27 mouse cellular contexts compared by ENCODE assay signal in the genomic region with DNA sequence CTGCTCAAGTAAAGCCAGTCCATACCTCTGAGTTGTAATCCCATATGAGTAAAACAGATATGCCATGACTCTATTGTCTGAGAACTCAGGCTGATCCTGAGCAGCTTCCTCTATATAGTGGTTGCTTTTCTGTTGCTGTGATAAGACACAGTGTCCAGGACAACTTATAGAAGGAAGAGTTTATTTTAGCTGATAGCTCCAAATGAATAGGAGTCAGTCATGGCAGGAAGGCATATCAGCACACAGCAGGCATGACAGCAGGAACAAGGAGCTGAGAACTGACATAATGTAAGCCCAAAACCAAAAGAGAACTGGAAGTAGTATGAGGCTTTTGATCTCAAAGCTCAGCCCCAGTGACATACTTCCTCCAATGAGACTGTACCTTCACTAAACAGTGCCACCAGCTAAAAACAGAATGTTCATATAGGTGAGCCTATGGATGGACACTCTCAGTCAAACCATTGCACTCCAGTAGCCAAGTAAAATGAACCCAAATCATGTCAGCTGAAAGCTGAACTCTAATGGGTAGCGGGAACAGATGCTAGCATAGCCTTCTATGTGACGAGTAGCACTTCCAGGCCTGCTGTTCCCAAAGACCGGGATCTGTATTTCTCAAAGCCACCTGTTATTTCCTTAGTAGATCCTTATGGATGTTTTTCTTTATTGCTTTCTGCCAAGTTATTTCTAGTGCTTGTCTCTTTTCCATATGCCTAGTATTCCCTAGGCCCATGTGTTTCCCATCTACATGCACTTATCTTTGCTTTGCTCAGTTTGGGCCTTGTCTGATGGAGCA.
DNase-seq lines count a peak whose midpoint lies in the region; ATAC-seq and TF ChIP-seq lines count a peak whose summit lies in the region.
"Had no signal": no experiment of that assay in that cellular context is flagged by ENCODE, and none has a peak within 500 bp of the region (broad histone marks: within the 10 kb centered on the region; RNA-seq: fewer than 3 reads in every experiment).

No protein-coding gene starts in this region.

- no peaks in the 10 kb centered on the region for H3K27me3 ChIP-seq in intestine, embryonic 16.5 days (replicated peaks; ENCODE audit: control insufficient read depth, insufficient read depth, low read length)
- H3K27me3 ChIP-seq: lung, embryonic 15.5 days had no signal

- no peak for ATAC-seq in intestine, embryonic 16.5 days
- ATAC-seq: activated CD4-positive, CD25-positive, alpha-beta regulatory T cell, adult 4 months; hindbrain, embryonic 16.5 days; midbrain, embryonic 16.5 days had no signal

- no peaks in the 10 kb centered on the region for H3K36me3 ChIP-seq in intestine, embryonic 16.5 days (ENCODE audit: control insufficient read depth, insufficient read depth, low read length)
- H3K36me3 ChIP-seq: embryonic facial prominence, embryonic 13.5 days; hindbrain, embryonic 10.5 days; limb, embryonic 13.5 days; lung, embryonic 15.5 days had no signal

- intact Hi-C loops in heart, postnatal 10 days (cut with DNase I) = no loop called here

- WGBS in intestine, embryonic 16.5 days = 72% methylated on average over 3 of the region's 3 CpGs

- H3K4me2 ChIP-seq in intestine, embryonic 16.5 days (ENCODE audit: low read depth, low read length) = no peak overlapping the region
- H3K4me2 ChIP-seq: embryonic facial prominence, embryonic 13.5 days; limb, embryonic 13.5 days; liver, embryonic 11.5 days; lung, embryonic 15.5 days; midbrain, embryonic 11.5 days had no signal

- no peak overlapping the region for H3K9ac ChIP-seq in intestine, embryonic 16.5 days (ENCODE audit: low read depth, low read length)
- H3K9ac ChIP-seq: embryonic facial prominence, embryonic 13.5 days; limb, embryonic 13.5 days; lung, embryonic 15.5 days had no signal

- TF ChIP-seq POLR2A in cortical plate, adult 2 months (IDR thresholded peaks at IDR 0.05; ENCODE audit: extremely low read depth, insufficient read depth, low read length) = no peak

- H3K9me3 ChIP-seq in intestine, embryonic 16.5 days (ENCODE audit: control insufficient read depth, low read length) = no peaks in the 10 kb centered on the region
- H3K9me3 ChIP-seq: embryonic facial prominence, embryonic 13.5 days; hindbrain, embryonic 10.5 days; limb, embryonic 13.5 days; lung, embryonic 15.5 days had no signal

- no peak for TF ChIP-seq CTCF in layer of hippocampus, adult 2 months (conservative IDR thresholded peaks at IDR 0.05)
- no peak for TF ChIP-seq CTCF in cortical plate, adult 2 months (IDR thresholded peaks at IDR 0.05; ENCODE audit: extremely low read depth, insufficient read depth, low read length)

- no peak overlapping the region for H3K4me3 ChIP-seq in layer of hippocampus, adult 2 months
- H3K4me3 ChIP-seq in cortical plate, adult 2 months (ENCODE audit: insufficient read depth, low read length) = no peak overlapping the region
- H3K4me3 ChIP-seq in intestine, embryonic 16.5 days (ENCODE audit: low read length) = no peak overlapping the region
- H3K4me3 ChIP-seq: embryonic facial prominence, embryonic 13.5 days; hindbrain, embryonic 10.5 days; limb, embryonic 13.5 days; lung, embryonic 15.5 days had no signal

- DNase-seq in heart, adult 11 months = peak; percentile 51
- no peak for DNase-seq in heart, postnatal 10 days
- peak; percentile 21 to 35 for DNase-seq in layer of hippocampus, adult 2 months (ENCODE audit: low spot score in 2 of 2)
- DNase-seq in layer of hippocampus, postnatal 25 days (ENCODE audit: extremely low spot score in 1 of 2, low spot score in 1 of 2) = no peak
- peak; percentile 57 for DNase-seq in telencephalon, adult 2 months (ENCODE audit: low read depth, low spot score)
- DNase-seq: adrenal gland, adult 2 months; adrenal gland, postnatal 36 days; B cell, adult 2 months; cerebellum, adult 11 months; cerebellum, adult 9-10 months; cerebellum, postnatal 36 days; gastrocnemius, postnatal 10 days; kidney, adult 2 months; kidney, postnatal 10 days; right cerebral cortex, adult 18-20 months; thymus, postnatal 4 days had no signal

- H3K4me1 ChIP-seq in cortical plate, adult 2 months (ENCODE audit: control insufficient read depth, insufficient read depth, low read length) = peaks cover 1% of the 10 kb centered on the region; the same call in 1 of the 2 replicates
- no peaks in the 10 kb centered on the region for H3K4me1 ChIP-seq in intestine, embryonic 16.5 days (ENCODE audit: control insufficient read depth, insufficient read depth, low read length)
- H3K4me1 ChIP-seq: lung, embryonic 15.5 days had no signal

- H3K27ac ChIP-seq in layer of hippocampus, adult 2 months = no peak overlapping the region
- peak overlapping the region; percentile 35; the same call in 1 of the 2 replicates for H3K27ac ChIP-seq in cortical plate, adult 2 months (ENCODE audit: insufficient read depth, low read length)
- H3K27ac ChIP-seq in intestine, embryonic 16.5 days (ENCODE audit: low read length) = no peak overlapping the region
- H3K27ac ChIP-seq: embryonic facial prominence, embryonic 13.5 days; hindbrain, embryonic 10.5 days; limb, embryonic 13.5 days; lung, embryonic 15.5 days had no signal

Comparison
In these comparisons a context has a peak if more than half of its experiments do, and no peak if none do; other contexts are left out.
1. DNase-seq: peak in heart, adult 11 months (single experiment), layer of hippocampus, adult 2 months (2 of 2) and telencephalon, adult 2 months (single experiment); none in heart, postnatal 10 days (0 of 2) and layer of hippocampus, postnatal 25 days (0 of 2).